Mouse (Mus musculus) ES-E14 (cell line): ENCODE measurements around the gene Gm3854. TPM values are rescaled to one million over a fixed set of nuclear protein-coding genes. Genes with fewer than 3 reads are reported as not detected.
A peak's percentile ranks its signal among the peaks of the same experiment; 100 is the strongest.

Experiments
- DNase-seq: peaks from one replicate; pipeline ENCODE4 v3.0.0-alpha.2; 2013; ENCODE audit warnings: low read depth, low spot score
- H3K27ac ChIP-seq: 2 replicates; pipeline ENCODE4 v1.5.1; 2012; ENCODE audit warnings: low read depth, mild to moderate bottlenecking, low read length, moderate library complexity, mixed read lengths; ENCODE audit not compliant: poor library complexity, insufficient read depth, severe bottlenecking
- H3K36me3 ChIP-seq: 2 replicates; pipeline ENCODE4 v1.6.1; 2012; ENCODE audit warnings: mild to moderate bottlenecking, low read length, moderate library complexity, mixed read lengths; ENCODE audit not compliant: control insufficient read depth, poor library complexity, insufficient read depth, severe bottlenecking
- H3K4me1 ChIP-seq, 2 experiments: fragments of 150-350 bp in 1 of 2; sonication (generic) in 1 of 2; 2 replicates each; pipeline ENCODE4 v1.6.1; 2012; ENCODE audit warnings: low read length in 2 of 2, mild to moderate bottlenecking in 1 of 2, mixed read lengths in 1 of 2; ENCODE audit not compliant: control insufficient read depth in 2 of 2, insufficient read depth in 2 of 2, poor library complexity in 1 of 2
- H3K4me3 ChIP-seq, 2 experiments: fragments of 150-350 bp in 1 of 2; sonication (generic) in 1 of 2; 2 replicates each; pipeline ENCODE4 v1.5.1; 2012; ENCODE audit warnings: low read length in 2 of 2, low read depth in 1 of 2, mild to moderate bottlenecking in 1 of 2, mixed read lengths in 1 of 2; ENCODE audit not compliant: insufficient read depth in 1 of 2, poor library complexity in 1 of 2, severe bottlenecking in 1 of 2
- H3K9ac ChIP-seq: 2 replicates; pipeline ENCODE4 v1.6.1; 2012; ENCODE audit warnings: low read depth, mild to moderate bottlenecking, low read length, mixed read lengths; ENCODE audit not compliant: poor library complexity, insufficient read depth, severe bottlenecking
- H3K9me3 ChIP-seq: fragments of 150-350 bp; sonication (generic); 2 replicates; pipeline ENCODE4 v1.6.1; 2012; ENCODE audit warnings: low read depth, mild to moderate bottlenecking, low read length; ENCODE audit not compliant: control insufficient read depth, insufficient read depth
- CHD2 ChIP-seq: IDR thresholded peaks from 2 replicates; pipeline ENCODE4 v1.6.1; 2014; ENCODE audit warnings: mild to moderate bottlenecking, low read depth, low read length, inconsistent platforms
- HCFC1 ChIP-seq: IDR thresholded peaks from 2 replicates; pipeline ENCODE4 v1.6.1; 2012; ENCODE audit warnings: low read length, inconsistent platforms, borderline replicate concordance; ENCODE audit not compliant: insufficient read depth
- MAFK ChIP-seq: IDR thresholded peaks from 2 replicates; pipeline ENCODE4 v1.6.1; 2014; ENCODE audit warnings: mild to moderate bottlenecking, low read depth, low read length, inconsistent platforms; ENCODE audit not compliant: insufficient read depth
- ZC3H11A ChIP-seq: IDR thresholded peaks from 2 replicates; pipeline ENCODE4 v1.6.1; 2012; ENCODE audit warnings: low read depth, mild to moderate bottlenecking, inconsistent platforms, low read length, borderline replicate concordance
- ZNF384 ChIP-seq: IDR thresholded peaks from 2 replicates; pipeline ENCODE4 v1.6.1; 2012; ENCODE audit warnings: low read depth, low read length, inconsistent platforms
- in situ Hi-C, 2 experiments: fragments of 600-800 bp; cut with MboI; formaldehyde crosslinking; loops; one replicate each; pipeline ENCODE4 v1.15.1; 2025; ENCODE audit warnings: low sequenced_read_pairs in 2 of 2, inconsistent platforms in 1 of 2; ENCODE audit not compliant: unreplicated experiment in 2 of 2
- total RNA-seq: library from RNA; depleted of rRNA; stranded (reverse); fragments of 300-350 nt; gene quantifications from 2 replicates; pipeline ENCODE4 v1.2.3, GENCODE M21; 2012; rRNA removed

The Gm3854 gene
- total RNA-seq, 1 experiment = 2.9 TPM

GRCm38 (mm10) chr7:6388971-6389370 is 45.4 kb downstream of the Gm3854 start:
- Histone ChIP-seq H3K27ac (no peak overlapping the region), H3K36me3 (no peaks in the 10 kb centered on the region), H3K4me1 (0 out of 4 replicates have a peak, but pooled peaks cover 0 to 2% of the 10 kb centered on the region in 2 experiments), H3K4me3 (no peak overlapping the region), H3K9ac (no peak overlapping the region), H3K9me3 (no peaks in the 10 kb centered on the region)
- TF ChIP-seq ZC3H11A = no peak
- no peak for TF ChIP-seq ZNF384
- no peak for TF ChIP-seq HCFC1
- TF ChIP-seq MAFK = no peak
- TF ChIP-seq CHD2 = no peak
- no peak for DNase-seq
- in situ Hi-C loops = no loop called here

- Histone ChIP-seq H3K36me3 (no peaks in the 10 kb centered on the region), H3K9me3 (no peaks in the 10 kb centered on the region), H3K4me1 (0 out of 4 replicates have a peak, but pooled peaks cover 0 to 2% of the 10 kb centered on the region in 2 experiments), H3K9ac (peak overlapping the region; percentile 42; the same call in 1 of the 2 replicates), H3K27ac (no peak overlapping the region), H3K4me3 (peak overlapping the region in 1 of 2 experiments; percentile 20; a peak in 1 of 4 replicates)
- in situ Hi-C loops = no loop called here
- DNase-seq = no peak
- no peak for TF ChIP-seq ZC3H11A
- no peak for TF ChIP-seq ZNF384
- no peak for TF ChIP-seq HCFC1
- no peak for TF ChIP-seq CHD2
- TF ChIP-seq MAFK = no peak
Observed at GRCm38 (mm10) chr7:6389449-6389848, 45.9 kb downstream of the Gm3854 start.

- Histone ChIP-seq H3K36me3 (no peaks in the 10 kb centered on the region), H3K4me1 (no peaks in the 10 kb centered on the region; a peak in 2 of 4 replicates), H3K9me3 (no peaks in the 10 kb centered on the region), H3K27ac (no peak within 1 kb of the TSS), H3K9ac (peak within 1 kb of the TSS; percentile 76), H3K4me3 (peak within 1 kb of the TSS; percentile 69 to 72)
- in situ Hi-C loops = no loop called here
- no peak for DNase-seq
- TF ChIP-seq CHD2 (no peak), HCFC1 (peak; percentile 92)
Observed at GRCm38 (mm10) chr7:6397996-6398975, 54.7 kb downstream of the Gm3854 start, which contains the start of gene Smim17. TSS of gene Smim17 (plus strand) at chr7:6398715.

Other genes starting within 250 kb of the Gm3854 start
- gene Zfp787, start 187.8 kb upstream of the Gm3854 start, total RNA-seq = 20.9 and 29.0 TPM in 2 replicates
- 16.6 and 21.6 TPM in 2 replicates for gene Zfp444, start 171.5 kb upstream of the Gm3854 start, total RNA-seq
- not detected in 2 replicates for gene Galp, start 146.7 kb upstream of the Gm3854 start, total RNA-seq
- gene Zscan5b, start 121.5 kb upstream of the Gm3854 start, total RNA-seq = 2.1 and 3.3 TPM in 2 replicates
- 9.7 and 12.4 TPM in 2 replicates for gene Epp13, start 91.0 kb upstream of the Gm3854 start, total RNA-seq
- gene Zfp667, start 57.2 kb upstream of the Gm3854 start, total RNA-seq = 2.3 and 3.2 TPM in 2 replicates
- gene Zfp583, start 12.5 kb upstream of the Gm3854 start, total RNA-seq = 3.2 and 3.6 TPM in 2 replicates
- 1.2 and 1.5 TPM in 2 replicates for gene Zfp78, start 19.5 kb downstream of the Gm3854 start, total RNA-seq
- gene Zfp28, start 39.5 kb downstream of the Gm3854 start, total RNA-seq = 5.6 and 7.7 TPM in 2 replicates
- 0.21 and 0.54 TPM in 2 replicates for gene Smim17, start 55.0 kb downstream of the Gm3854 start, total RNA-seq
- 0.09 and 0.11 TPM in 2 replicates for gene Gm20715, start 66.5 kb downstream of the Gm3854 start, total RNA-seq
- 0.37 TPM in 1 of 2 replicates, not detected in the other for gene Olfr1344, start 94.9 kb downstream of the Gm3854 start, total RNA-seq
- gene Olfr1336, start 112.4 kb downstream of the Gm3854 start, total RNA-seq = not detected in 2 replicates
- gene Olfr1346, start 123.3 kb downstream of the Gm3854 start, total RNA-seq = not detected in 2 replicates
- gene Olfr5, start 143.2 kb downstream of the Gm3854 start, total RNA-seq = not detected in 2 replicates
- gene Olfr1347, start 156.0 kb downstream of the Gm3854 start, total RNA-seq = not detected in 2 replicates
- gene Olfr1348, start 165.0 kb downstream of the Gm3854 start, total RNA-seq = not detected in 2 replicates
- not detected in 2 replicates for gene Olfr1349, start 179.2 kb downstream of the Gm3854 start, total RNA-seq
- gene Olfr1350, start 221.1 kb downstream of the Gm3854 start, total RNA-seq = not detected in 2 replicates